Mouse (Mus musculus) megakaryocyte progenitor cell, adult 5-6 weeks (primary cell): ENCODE measurements around the gene Ppp2r2c. TPM values are rescaled to one million over a fixed set of nuclear protein-coding genes. Genes with fewer than 3 reads are reported as not detected.

Source experiments
- ATAC-seq: replicated peaks from 2 replicates; pipeline ENCODE4 v1.8.0; 2016; ENCODE audit warnings: mild to moderate bottlenecking, moderate TSS enrichment, inconsistent platforms; ENCODE audit not compliant: poor library complexity
- total RNA-seq, 2 experiments: library from RNA; stranded (forward) in 1 of 2; stranded (reverse) in 1 of 2; fragments of 157-497, 149-512 nt in 1 of 2; fragments of 200-1000 nt in 1 of 2; gene quantifications; 2 replicates each; pipeline versions ENCODE4 v1.2.3 to v1.2.4; 2015 to 2017

Ppp2r2c gene
- total RNA-seq, 2 experiments from 2014 or later = not detected

GRCm38 (mm10) chr5:36971587-36971986 lies 103.3 kb downstream of the Ppp2r2c start:
- ATAC-seq = no peak

- no peak for ATAC-seq
Observed at GRCm38 (mm10) chr5:36975336-36975735, 107.0 kb downstream of the Ppp2r2c start.

- ATAC-seq = no peak
Observed at GRCm38 (mm10) chr5:36977809-36978208, 109.5 kb downstream of the Ppp2r2c start.

GRCm38 (mm10) chr5:36979001-36979400 lies 110.7 kb downstream of the Ppp2r2c start:
- ATAC-seq = no peak

GRCm38 (mm10) chr5:36979631-36980030 lies 111.3 kb downstream of the Ppp2r2c start:
- ATAC-seq = peak; percentile 73

GRCm38 (mm10) chr5:36982271-36982670 lies 114.0 kb downstream of the Ppp2r2c start:
- no peak for ATAC-seq

GRCm38 (mm10) chr5:36986617-36987016 lies 118.3 kb downstream of the Ppp2r2c start:
- ATAC-seq = no peak

GRCm38 (mm10) chr5:36988124-36988780 lies 119.9 kb downstream of the Ppp2r2c start:
- ATAC-seq = no peak

- ATAC-seq = peak; percentile 95
Observed at GRCm38 (mm10) chr5:36988781-36989624, 120.7 kb downstream of the Ppp2r2c start, which contains the start of gene Wfs1. Gene Wfs1, minus strand, starts transcription at chr5:36989205.

GRCm38 (mm10) chr5:36989625-36989977 lies 121.3 kb downstream of the Ppp2r2c start:
- no peak for ATAC-seq

- ATAC-seq = no peak
Observed at GRCm38 (mm10) chr5:36990196-36990595, 121.9 kb downstream of the Ppp2r2c start.

GRCm38 (mm10) chr5:36990631-36991350 lies 122.5 kb downstream of the Ppp2r2c start:
- no peak for ATAC-seq

- ATAC-seq = no peak
Observed at GRCm38 (mm10) chr5:36996410-36996809, 128.1 kb downstream of the Ppp2r2c start.

- peak; percentile 85 for ATAC-seq
Observed at GRCm38 (mm10) chr5:36997996-36998395, 129.7 kb downstream of the Ppp2r2c start.

GRCm38 (mm10) chr5:37001002-37001401 lies 132.7 kb downstream of the Ppp2r2c start:
- no peak for ATAC-seq

- peak; percentile 59 for ATAC-seq
Observed at GRCm38 (mm10) chr5:37002001-37002400, 133.7 kb downstream of the Ppp2r2c start.

Other genes with a start within 250 kb of the Ppp2r2c start
- 13.3 and 16.0 TPM in 2 replicates for gene D5Ertd579e, start 172.5 kb upstream of the Ppp2r2c start, total RNA-seq (2015)
- 20.2 and 41.1 TPM in 2 replicates for gene D5Ertd579e, start 172.5 kb upstream of the Ppp2r2c start, total RNA-seq (2017)
- 10.0 and 14.6 TPM in 2 replicates for gene Bloc1s4, start 119.9 kb upstream of the Ppp2r2c start, total RNA-seq (2015)
- gene Bloc1s4, start 119.9 kb upstream of the Ppp2r2c start, total RNA-seq (2017) = 13.7 and 16.9 TPM in 2 replicates
- 230 and 234 TPM in 2 replicates for gene Mrfap1, start 71.7 kb upstream of the Ppp2r2c start, total RNA-seq (2015)
- gene Mrfap1, start 71.7 kb upstream of the Ppp2r2c start, total RNA-seq (2017) = 325 and 344 TPM in 2 replicates
- gene Man2b2, start 37.9 kb upstream of the Ppp2r2c start, total RNA-seq (2015) = 35.2 and 37.6 TPM in 2 replicates
- gene Man2b2, start 37.9 kb upstream of the Ppp2r2c start, total RNA-seq (2017) = 17.9 and 19.4 TPM in 2 replicates
- 1.9 and 2.1 TPM in 2 replicates for gene Wfs1, start 120.7 kb downstream of the Ppp2r2c start, total RNA-seq (2015)
- 0.78 and 2.0 TPM in 2 replicates for gene Wfs1, start 120.7 kb downstream of the Ppp2r2c start, total RNA-seq (2017)
- not detected in 2 replicates for gene Gm1043, start 216.9 kb downstream of the Ppp2r2c start, total RNA-seq (2015)
- gene Gm1043, start 216.9 kb downstream of the Ppp2r2c start, total RNA-seq (2017) = not detected in 2 replicates